ENCODE assay signal across 12 mouse cellular contexts in genomic region chr7:117896528-117896927, GRCm38 (mm10).
DNase-seq lines count a peak whose midpoint lies in the region; ATAC-seq and TF ChIP-seq lines count a peak whose summit lies in the region.
"Had no signal": no experiment of that assay in that cellular context is flagged by ENCODE, and none has a peak within 500 bp of the region (broad histone marks: within the 10 kb centered on the region; RNA-seq: fewer than 3 reads in every experiment).

No protein-coding gene starts in this region.

- no peak for TF ChIP-seq CTCF in heart, postnatal 0 days (IDR thresholded peaks at IDR 0.05; ENCODE audit: low read depth)
- TF ChIP-seq CTCF in midbrain, postnatal 0 days (IDR thresholded peaks at IDR 0.05): no peak

- TF ChIP-seq EP300 in heart, postnatal 0 days (IDR thresholded peaks at IDR 0.05; ENCODE audit: low read depth): no peak

- H3K27ac ChIP-seq in heart, postnatal 0 days (ENCODE audit: low read depth): no peak overlapping the region
- no peak overlapping the region for H3K27ac ChIP-seq in heart, embryonic 11.5 days (ENCODE audit: low read depth, low read length)
- H3K27ac ChIP-seq in midbrain, postnatal 0 days (ENCODE audit: low read depth, low read length): no peak overlapping the region
- no peak overlapping the region for H3K27ac ChIP-seq in midbrain, embryonic 10.5 days (replicated peaks)
- H3K27ac ChIP-seq: hindbrain, embryonic 12.5 days; liver, embryonic 14.5 days had no signal

- H3K36me3 ChIP-seq in heart, postnatal 0 days (replicated peaks; ENCODE audit: control insufficient read depth, insufficient read depth, low read length): no peaks in the 10 kb centered on the region
- no peaks in the 10 kb centered on the region for H3K36me3 ChIP-seq in heart, embryonic 11.5 days (ENCODE audit: control insufficient read depth, insufficient read depth, low read length)
- no peaks in the 10 kb centered on the region for H3K36me3 ChIP-seq in midbrain, postnatal 0 days (ENCODE audit: insufficient read depth, low read length)
- no peaks in the 10 kb centered on the region for H3K36me3 ChIP-seq in midbrain, embryonic 10.5 days
- H3K36me3 ChIP-seq: hindbrain, embryonic 12.5 days had no signal

- H3K4me3 ChIP-seq in heart, postnatal 0 days (ENCODE audit: low read depth, low read length): no peak overlapping the region
- no peak overlapping the region for H3K4me3 ChIP-seq in heart, embryonic 11.5 days (ENCODE audit: low read depth, low read length)
- H3K4me3 ChIP-seq in midbrain, postnatal 0 days (ENCODE audit: low read depth, low read length): no peak overlapping the region
- no peak overlapping the region for H3K4me3 ChIP-seq in midbrain, embryonic 10.5 days
- H3K4me3 ChIP-seq: hindbrain, embryonic 12.5 days had no signal

- WGBS in heart, postnatal 0 days: 63% methylated on average over 2 of the region's 2 CpGs
- 72% methylated on average over 2 of the region's 2 CpGs for WGBS in heart, embryonic 11.5 days (ENCODE audit: insufficient replicate concordance)
- 81% methylated on average over 2 of the region's 2 CpGs for WGBS in midbrain, postnatal 0 days
- 82% methylated on average over 2 of the region's 2 CpGs for WGBS in midbrain, embryonic 10.5 days

- ATAC-seq in heart, postnatal 0 days (ENCODE audit: insufficient read depth, low read depth): no peak
- no peak for ATAC-seq in heart, embryonic 11.5 days (replicated peaks; ENCODE audit: insufficient number of reproducible peaks, low FRiP score, low TSS enrichment)
- ATAC-seq in midbrain, postnatal 0 days (ENCODE audit: low FRiP score): no peak

- H3K4me1 ChIP-seq in heart, postnatal 0 days (ENCODE audit: control insufficient read depth, insufficient read depth): no peaks in the 10 kb centered on the region
- no peaks in the 10 kb centered on the region for H3K4me1 ChIP-seq in heart, embryonic 11.5 days (ENCODE audit: control insufficient read depth, insufficient read depth, low read length)
- H3K4me1 ChIP-seq in midbrain, postnatal 0 days (ENCODE audit: insufficient read depth, low read length): no peaks in the 10 kb centered on the region
- no peaks in the 10 kb centered on the region; the same call in 1 of the 2 replicates for H3K4me1 ChIP-seq in midbrain, embryonic 10.5 days
- H3K4me1 ChIP-seq: hindbrain, embryonic 12.5 days had no signal

- H3K4me2 ChIP-seq in heart, postnatal 0 days (ENCODE audit: low read depth, low read length): no peak overlapping the region
- H3K4me2 ChIP-seq in heart, embryonic 11.5 days: no peak overlapping the region
- no peak overlapping the region for H3K4me2 ChIP-seq in midbrain, postnatal 0 days (ENCODE audit: low read depth, low read length, poor library complexity, severe bottlenecking)
- H3K4me2 ChIP-seq: hindbrain, embryonic 12.5 days had no signal

- no peak overlapping the region for H3K9ac ChIP-seq in heart, postnatal 0 days (replicated peaks; ENCODE audit: low read depth, low read length)
- no peak overlapping the region for H3K9ac ChIP-seq in heart, embryonic 11.5 days (ENCODE audit: low read depth, low read length)
- H3K9ac ChIP-seq in midbrain, postnatal 0 days (replicated peaks; ENCODE audit: low read length, poor library complexity, severe bottlenecking): no peak overlapping the region
- H3K9ac ChIP-seq: hindbrain, embryonic 12.5 days; liver, embryonic 14.5 days had no signal

- peak; percentile 8 for DNase-seq in heart, postnatal 0 days (ENCODE audit: low spot score)
- peak; percentile 63 for DNase-seq in midbrain, postnatal 0 days (ENCODE audit: low spot score)
- DNase-seq in midbrain, embryonic 10.5 days (ENCODE audit: low spot score): no peak
- peak; percentile 21 for DNase-seq in brain, adult 2 months (ENCODE audit: low read depth, low spot score)
- DNase-seq in ovary, postnatal 14 days (ENCODE audit: low spot score): peak; percentile 53
- no peak for DNase-seq in thymus, postnatal 10 days (ENCODE audit: low spot score in 2 of 2)
- DNase-seq in embryo, embryonic 10 days (ENCODE audit: low spot score): no peak
- DNase-seq: cerebellum, adult 9-11 months; midbrain, embryonic 14.5 days had no signal

- no peaks in the 10 kb centered on the region for H3K9me3 ChIP-seq in heart, postnatal 0 days (replicated peaks; ENCODE audit: control insufficient read depth, low read length)
- H3K9me3 ChIP-seq in heart, embryonic 11.5 days (replicated peaks; ENCODE audit: control insufficient read depth, low read length): no peaks in the 10 kb centered on the region
- no peaks in the 10 kb centered on the region for H3K9me3 ChIP-seq in midbrain, postnatal 0 days (ENCODE audit: low read length)
- H3K9me3 ChIP-seq in midbrain, embryonic 10.5 days (replicated peaks): no peaks in the 10 kb centered on the region
- H3K9me3 ChIP-seq: hindbrain, embryonic 12.5 days had no signal

- no peaks in the 10 kb centered on the region for H3K27me3 ChIP-seq in heart, postnatal 0 days (ENCODE audit: control insufficient read depth, insufficient read depth, low read length)
- H3K27me3 ChIP-seq in heart, embryonic 11.5 days (ENCODE audit: control insufficient read depth, insufficient read depth, low read length): no peaks in the 10 kb centered on the region
- no peaks in the 10 kb centered on the region for H3K27me3 ChIP-seq in midbrain, postnatal 0 days (ENCODE audit: insufficient read depth, low read length)
- H3K27me3 ChIP-seq in midbrain, embryonic 10.5 days (ENCODE audit: low read depth, poor library complexity, severe bottlenecking): no peaks in the 10 kb centered on the region
- H3K27me3 ChIP-seq: hindbrain, embryonic 12.5 days had no signal

Comparison
In these comparisons a context has a peak if more than half of its experiments do, and no peak if none do; other contexts are left out.
1. DNase-seq: peak in heart, postnatal 0 days (single experiment), midbrain, postnatal 0 days (single experiment), brain, adult 2 months (single experiment) and ovary, postnatal 14 days (single experiment); none in midbrain, embryonic 10.5 days (single experiment), thymus, postnatal 10 days (0 of 2) and embryo, embryonic 10 days (single experiment).